Mouse (Mus musculus): Measurements from ENCODE around the gene Adamts5.

Adamts5 gene

DNA sequence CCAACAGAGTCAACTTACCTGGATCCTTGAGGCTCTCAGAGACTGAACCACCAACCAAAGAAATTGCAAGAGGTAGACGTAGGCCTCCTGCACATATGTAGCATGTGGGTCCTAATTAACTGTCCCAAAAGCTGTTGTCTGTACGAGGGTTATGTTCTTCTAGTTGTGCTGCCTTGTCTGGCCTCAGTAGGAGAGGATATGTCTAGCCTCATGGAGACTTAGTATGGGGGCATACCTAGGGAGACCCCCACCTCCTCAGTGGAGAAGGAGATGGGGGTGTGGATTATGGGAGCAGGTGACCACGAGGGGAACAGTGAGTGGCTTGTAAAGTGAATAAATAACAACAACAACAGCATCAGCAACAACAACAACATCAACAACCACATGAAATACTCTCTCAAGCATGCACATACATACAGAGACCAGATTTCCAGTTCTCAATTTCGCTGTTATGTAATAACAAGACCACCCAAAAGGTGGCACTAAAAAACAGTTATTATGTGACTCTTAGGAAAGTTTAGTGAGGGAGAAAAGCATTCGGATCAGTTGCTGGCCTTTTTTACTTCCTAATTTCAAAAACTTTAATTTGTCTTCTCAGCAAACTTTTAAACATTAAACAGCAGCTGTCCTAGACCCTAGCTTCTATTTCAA is 81.7 kb downstream of the Adamts5 start:
- no peak for DNase-seq

DNA sequence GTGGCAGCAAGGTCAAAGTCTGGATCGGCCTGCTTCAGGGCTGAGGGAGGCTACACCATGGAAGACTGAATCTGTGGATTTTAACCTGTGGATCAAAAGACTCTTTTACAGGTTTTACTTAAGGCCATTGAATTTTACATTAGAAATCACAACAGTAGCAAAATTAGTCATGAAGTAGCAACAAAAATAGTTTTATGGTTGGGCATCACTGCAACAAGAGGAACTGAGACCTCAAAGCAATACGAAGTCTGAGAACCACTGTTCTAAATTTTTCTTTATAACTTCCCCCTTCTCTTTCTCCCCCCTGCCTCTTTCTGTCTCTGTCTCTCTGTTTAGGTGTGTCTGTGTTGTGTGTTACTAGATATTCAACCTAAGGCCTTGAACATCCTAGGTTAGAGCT is 87.5 kb downstream of the Adamts5 start:
- DNase-seq = no peak

DNA sequence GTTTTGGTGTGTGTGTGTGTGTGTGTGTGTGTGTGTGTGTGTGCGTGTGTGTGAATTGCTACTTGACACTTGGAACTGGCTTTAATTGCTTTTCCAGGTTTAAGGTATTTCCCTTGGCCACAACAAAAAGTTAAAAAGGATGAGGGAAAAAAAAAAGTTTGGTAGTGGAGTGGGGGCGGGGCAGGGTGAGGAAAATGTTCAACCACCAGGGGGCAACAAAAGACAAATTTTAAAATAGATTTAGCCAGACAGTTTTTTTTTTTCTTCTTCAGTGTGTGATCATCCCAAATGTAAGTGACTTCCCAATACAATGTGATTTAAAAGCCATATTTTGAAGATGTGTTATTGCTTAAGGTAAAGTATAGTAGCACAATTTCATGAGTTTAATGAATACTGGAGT is 94.0 kb downstream of the Adamts5 start:
- DNase-seq = peak; percentile 33

DNA sequence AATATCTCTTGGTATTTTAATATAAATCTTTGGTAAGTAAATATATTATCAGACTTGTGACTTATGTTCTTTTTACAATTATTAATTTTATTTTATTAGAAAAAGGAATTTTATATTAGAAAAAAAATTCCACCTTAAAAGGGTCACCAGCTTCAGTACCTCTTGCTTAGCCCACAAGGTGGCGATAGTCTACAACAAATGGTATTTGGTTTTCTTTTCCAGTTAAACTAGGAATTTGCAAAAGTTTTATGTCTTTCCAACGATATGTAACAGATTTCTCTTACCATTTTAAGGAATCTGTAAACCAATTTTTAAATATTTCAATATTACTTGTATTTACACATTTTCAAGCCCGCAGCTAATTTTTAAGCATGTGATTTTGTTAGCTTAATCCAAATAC is 94.6 kb downstream of the Adamts5 start:
- DNase-seq = no peak
